Mouse (Mus musculus): ENCODE measurements at regions not wholly inside any gene's neighbourhood (a gene's known extent, or its start where the extent isn't known, plus 50 kb on each side); places are given as distances from the start of the nearest gene placed in this dataset.

DNA sequence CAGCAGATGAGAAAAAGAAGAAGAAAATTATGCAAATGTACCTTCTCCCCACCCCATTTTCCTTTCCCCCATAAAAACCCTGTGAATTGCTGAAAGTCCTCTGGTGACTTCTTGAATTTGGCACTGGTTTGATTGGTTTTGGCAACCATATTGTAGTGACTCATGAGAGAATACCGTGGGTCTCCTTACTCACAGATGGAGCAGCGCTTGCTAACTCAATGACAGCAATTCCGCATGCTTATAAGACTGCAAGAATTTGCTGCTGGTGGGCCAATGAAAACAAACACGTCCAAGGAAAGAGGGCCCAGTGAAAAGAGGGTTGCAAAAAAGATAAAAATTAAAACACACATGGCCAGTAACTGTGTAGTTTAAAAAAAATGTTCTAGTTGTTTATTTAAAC lies 65.0 kb upstream of the Ercc6l2 start:
- ATAC-seq (replicated peaks; ENCODE audit: low read depth, poor library complexity, severe bottlenecking): no peak

DNA sequence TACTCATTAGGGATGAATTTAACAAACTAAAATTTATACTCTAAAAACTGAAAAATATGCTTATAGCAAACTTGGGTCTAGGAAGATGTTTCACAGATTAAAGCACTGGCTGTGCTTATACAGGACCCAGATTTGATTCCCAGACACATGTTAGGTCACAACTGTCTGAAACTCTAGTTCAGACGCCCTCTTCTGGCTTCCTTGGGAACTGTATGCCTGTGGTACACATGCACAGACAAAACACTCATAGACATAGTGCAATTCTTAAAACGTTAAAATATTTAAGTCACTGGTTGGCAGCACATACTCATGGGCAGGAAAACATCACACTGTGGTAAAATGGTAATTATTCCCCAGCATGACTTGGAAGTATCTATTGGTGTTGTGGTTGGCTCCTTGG lies 63.8 kb upstream of the Ercc6l2 start:
- ATAC-seq (replicated peaks; ENCODE audit: low read depth, poor library complexity, severe bottlenecking): no peak

DNA sequence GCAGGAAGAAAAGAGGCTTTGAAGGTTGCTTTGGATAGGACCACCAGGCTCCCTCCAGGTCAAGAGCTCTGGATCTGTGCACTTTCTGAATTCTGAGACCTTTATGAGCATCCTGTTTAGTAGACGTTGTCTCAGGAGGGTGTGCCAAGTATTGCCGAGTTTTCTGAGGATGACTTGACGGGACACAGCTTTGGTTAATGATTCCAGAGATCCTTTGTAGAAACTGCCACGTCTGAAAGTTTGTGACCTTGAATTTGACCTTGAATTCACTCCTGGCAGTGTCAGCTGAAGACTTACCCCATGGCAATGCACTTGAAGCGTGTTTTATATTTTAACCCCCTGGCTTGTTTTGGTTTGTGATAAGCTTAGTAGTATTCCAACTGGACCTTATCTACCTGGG lies 58.0 kb upstream of the Ercc6l2 start:
- no peak for ATAC-seq (replicated peaks; ENCODE audit: low read depth, poor library complexity, severe bottlenecking)

GRCm38 (mm10) chr13:63761542-63761941 lies 53.5 kb upstream of the Ercc6l2 start:
- 0 out of 2 replicates have a peak, but pooled peaks have one; percentile 50 for ATAC-seq (replicated peaks; ENCODE audit: low read depth, poor library complexity, severe bottlenecking)

All from common myeloid progenitor, adult 5-6 weeks (primary cell).